Mouse (Mus musculus): ENCODE results near the gene Pakap.

- no peak for TF ChIP-seq CTCF (IDR thresholded peaks at IDR 0.05; ENCODE audit: low read depth, low read length)
- no peak for TF ChIP-seq POLR2AphosphoS5 (IDR thresholded peaks at IDR 0.05; ENCODE audit: insufficient replicate concordance, low read depth, low read length)
- no peak for TF ChIP-seq GATA1 (IDR thresholded peaks at IDR 0.05; ENCODE audit: borderline replicate concordance, low read length)
Measured at GRCm38 (mm10) chr4:57855281-57855941, 287.4 kb downstream of the Pakap start.

Measured in G1E (cell line).